Mouse (Mus musculus): ENCODE data around the gene Atp5h. TPM values are rescaled to one million over a fixed set of nuclear protein-coding genes. Genes with fewer than 3 reads are reported as not detected.

Atp5h gene
- polyA plus RNA-seq, 1 experiment from 2014 or later: 1,025 TPM

- H3K4me1 ChIP-seq (ENCODE audit: control insufficient read depth, insufficient read depth, low read length): peaks cover 42% of the 10 kb centered on the region
- peak overlapping the region; percentile 92 for H3K27ac ChIP-seq (ENCODE audit: low read length)
- peak overlapping the region; percentile 9; the same call in 1 of the 2 replicates for H3K4me2 ChIP-seq (ENCODE audit: low read depth, low read length)
- no peaks in the 10 kb centered on the region for H3K36me3 ChIP-seq (ENCODE audit: control insufficient read depth, insufficient read depth, low read length)
- no peaks in the 10 kb centered on the region for H3K27me3 ChIP-seq (replicated peaks; ENCODE audit: control insufficient read depth, insufficient read depth, low read length)
- 38% methylated on average over 3 of the region's 3 CpGs for WGBS
- H3K9me3 ChIP-seq (ENCODE audit: control insufficient read depth, low read length): no peaks in the 10 kb centered on the region
- H3K9ac ChIP-seq (ENCODE audit: low read depth, low read length): peak overlapping the region; percentile 50
- H3K4me3 ChIP-seq (ENCODE audit: low read length): no peak overlapping the region; the same call in 1 of the 2 replicates
- no peak for ATAC-seq
Measured at GRCm38 (mm10) chr11:115446906-115447305, 27.1 kb upstream of the Atp5h start.

DNA sequence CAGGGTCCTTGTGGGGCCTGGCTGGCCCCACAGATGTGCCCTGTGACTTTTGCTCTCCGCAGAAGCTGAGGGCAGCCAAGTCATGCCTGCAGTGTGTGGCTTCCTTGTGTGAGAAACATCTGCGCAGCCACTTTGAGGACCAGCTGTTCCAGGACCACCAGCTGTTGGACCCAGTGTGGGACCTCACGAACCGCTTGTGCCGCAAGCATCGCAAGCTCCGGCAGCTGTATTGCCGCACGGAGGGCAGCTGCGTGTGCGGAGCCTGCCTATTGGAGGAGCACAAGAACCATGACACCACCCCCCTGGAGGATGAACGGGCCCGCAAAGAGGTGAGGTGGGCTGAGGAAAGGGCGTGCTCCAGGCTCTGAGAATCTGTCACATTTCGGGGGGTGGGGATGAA, 21.7 kb upstream of the Atp5h start:
- H3K36me3 ChIP-seq (ENCODE audit: control insufficient read depth, insufficient read depth, low read length): no peaks in the 10 kb centered on the region
- no peaks in the 10 kb centered on the region for H3K9me3 ChIP-seq (ENCODE audit: control insufficient read depth, low read length)
- no peak overlapping the region for H3K4me2 ChIP-seq (ENCODE audit: low read depth, low read length)
- H3K4me3 ChIP-seq (ENCODE audit: low read length): no peak overlapping the region
- no peak for ATAC-seq
- no peak overlapping the region for H3K9ac ChIP-seq (ENCODE audit: low read depth, low read length)
- H3K4me1 ChIP-seq (ENCODE audit: control insufficient read depth, insufficient read depth, low read length): peaks cover 3% of the 10 kb centered on the region
- 50% methylated on average over 15 of the region's 15 CpGs for WGBS
- no peak overlapping the region for H3K27ac ChIP-seq (ENCODE audit: low read length)
- no peaks in the 10 kb centered on the region for H3K27me3 ChIP-seq (replicated peaks; ENCODE audit: control insufficient read depth, insufficient read depth, low read length)

- Histone ChIP-seq H3K4me1 (ENCODE audit: control insufficient read depth, insufficient read depth, low read length) (peaks cover 10% of the 10 kb centered on the region), H3K4me2 (ENCODE audit: low read depth, low read length) (no peak within 1 kb of the TSS), H3K36me3 (ENCODE audit: control insufficient read depth, insufficient read depth, low read length) (no peaks in the 10 kb centered on the region), H3K27me3 (replicated peaks; ENCODE audit: control insufficient read depth, insufficient read depth, low read length) (no peaks in the 10 kb centered on the region), H3K9ac (ENCODE audit: low read depth, low read length) (no peak within 1 kb of the TSS), H3K9me3 (ENCODE audit: control insufficient read depth, low read length) (no peaks in the 10 kb centered on the region), H3K4me3 (ENCODE audit: low read length) (no peak within 1 kb of the TSS), H3K27ac (ENCODE audit: low read length) (no peak within 1 kb of the TSS)
- no peak for ATAC-seq
- WGBS: 96% methylated on average over 9 of the region's 9 CpGs
Measured at GRCm38 (mm10) chr11:115439906-115440595, 20.3 kb upstream of the Atp5h start, which contains the start of gene Trim80. Gene Trim80 (plus strand): TSS chr11:115440545.

DNA sequence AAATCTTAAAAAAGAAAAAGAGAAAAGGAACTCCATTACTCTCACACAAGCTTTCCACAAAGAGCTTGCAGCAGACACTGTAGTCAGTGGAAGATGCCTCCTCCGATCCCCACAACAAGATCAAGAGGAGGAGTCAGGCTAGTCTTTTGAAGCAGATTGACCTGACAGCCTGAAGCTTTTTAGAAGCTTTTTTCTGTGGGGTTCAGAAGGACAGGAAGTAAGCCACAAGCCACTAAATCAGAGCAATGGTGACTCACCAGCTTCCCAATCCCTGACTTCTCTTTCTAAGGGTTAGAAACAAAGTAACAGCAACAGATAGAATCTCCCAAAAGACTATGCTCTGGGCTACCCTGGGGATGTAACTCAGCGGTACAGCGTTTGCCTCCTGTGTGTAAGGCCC, 19.6 kb upstream of the Atp5h start:
- H3K4me2 ChIP-seq (ENCODE audit: low read depth, low read length): no peak overlapping the region
- no peak overlapping the region for H3K27ac ChIP-seq (ENCODE audit: low read length)
- no peak overlapping the region for H3K9ac ChIP-seq (ENCODE audit: low read depth, low read length)
- peaks cover 10% of the 10 kb centered on the region for H3K4me1 ChIP-seq (ENCODE audit: control insufficient read depth, insufficient read depth, low read length)
- no peak for ATAC-seq
- H3K4me3 ChIP-seq (ENCODE audit: low read length): no peak overlapping the region
- no peaks in the 10 kb centered on the region for H3K27me3 ChIP-seq (replicated peaks; ENCODE audit: control insufficient read depth, insufficient read depth, low read length)
- 79% methylated on average over 3 of the region's 3 CpGs for WGBS
- H3K36me3 ChIP-seq (ENCODE audit: control insufficient read depth, insufficient read depth, low read length): no peaks in the 10 kb centered on the region
- H3K9me3 ChIP-seq (ENCODE audit: control insufficient read depth, low read length): no peaks in the 10 kb centered on the region

DNA sequence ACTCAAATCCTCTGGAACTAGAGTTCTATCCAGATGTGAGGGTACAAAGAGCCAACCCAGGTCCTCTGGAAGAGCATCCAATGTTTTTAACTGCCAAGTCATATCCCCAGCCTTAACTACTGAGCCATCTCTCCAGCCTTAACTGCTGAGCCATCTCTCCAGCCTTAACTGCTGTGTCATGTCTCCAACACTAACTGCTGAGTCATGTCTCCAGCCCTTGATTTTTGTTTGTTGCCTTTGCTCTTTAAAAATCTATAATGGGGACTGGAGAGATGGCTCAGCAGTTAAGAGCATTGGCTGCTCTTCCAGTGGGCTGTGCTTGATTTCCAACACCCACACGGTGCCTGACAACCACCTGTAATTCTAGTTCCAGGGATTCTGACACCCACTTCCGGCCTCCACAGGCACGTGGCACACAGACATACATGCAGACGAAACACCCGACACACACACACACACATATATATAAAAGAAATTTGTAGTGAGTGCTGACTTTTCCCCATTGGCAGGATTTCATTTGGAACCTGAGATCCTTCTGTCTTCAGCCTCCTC, 17.9 kb upstream of the Atp5h start:
- Histone ChIP-seq H3K9ac (ENCODE audit: low read depth, low read length) (no peak overlapping the region), H3K9me3 (ENCODE audit: control insufficient read depth, low read length) (no peaks in the 10 kb centered on the region), H3K36me3 (ENCODE audit: control insufficient read depth, insufficient read depth, low read length) (no peaks in the 10 kb centered on the region), H3K4me1 (ENCODE audit: control insufficient read depth, insufficient read depth, low read length) (peaks cover 15% of the 10 kb centered on the region), H3K27ac (ENCODE audit: low read length) (no peak overlapping the region), H3K27me3 (replicated peaks; ENCODE audit: control insufficient read depth, insufficient read depth, low read length) (no peaks in the 10 kb centered on the region), H3K4me3 (ENCODE audit: low read length) (no peak overlapping the region), H3K4me2 (ENCODE audit: low read depth, low read length) (no peak overlapping the region)
- WGBS: 80% methylated on average over 5 of the region's 5 CpGs
- ATAC-seq: no peak

DNA sequence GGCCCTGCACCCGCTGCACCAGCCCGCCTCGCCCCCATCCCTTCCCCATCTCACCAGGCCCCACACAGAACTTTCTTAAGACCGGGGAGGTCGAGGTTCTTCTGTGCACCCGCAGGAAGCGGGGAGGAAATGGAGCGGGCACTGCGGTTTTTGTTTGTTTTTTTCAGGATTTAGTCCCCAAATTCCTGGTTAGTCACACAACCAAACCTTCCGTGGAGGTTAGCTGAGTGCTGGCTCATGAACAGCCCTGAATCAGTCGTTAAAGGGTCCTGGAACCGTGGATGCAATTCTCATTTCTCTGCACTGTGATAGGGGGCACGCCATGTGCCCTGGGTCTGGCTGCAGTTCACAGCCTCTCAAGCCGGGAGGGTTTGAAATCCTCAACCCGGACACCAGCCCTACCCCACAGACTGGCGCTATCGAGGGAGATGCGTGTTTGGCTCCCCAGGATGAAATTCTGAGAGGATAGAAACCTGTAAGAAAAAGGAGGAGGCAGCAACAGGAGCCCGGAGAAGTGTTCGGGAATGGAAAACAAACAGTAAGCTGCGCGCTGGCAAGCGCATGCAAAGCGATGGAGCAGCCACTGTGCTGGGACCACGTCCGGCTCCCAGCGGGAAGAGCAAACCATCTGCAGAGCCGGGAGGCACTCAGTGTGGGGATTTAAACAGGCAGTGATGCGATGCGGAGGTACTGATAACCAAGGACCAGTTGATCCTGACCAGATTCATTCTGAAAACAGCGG, 16.0 kb upstream of the Atp5h start:
- WGBS: 5% methylated on average over 31 of the region's 31 CpGs
- H3K4me3 ChIP-seq (ENCODE audit: low read length): peak overlapping the region; percentile 38
- no peak for ATAC-seq

DNA sequence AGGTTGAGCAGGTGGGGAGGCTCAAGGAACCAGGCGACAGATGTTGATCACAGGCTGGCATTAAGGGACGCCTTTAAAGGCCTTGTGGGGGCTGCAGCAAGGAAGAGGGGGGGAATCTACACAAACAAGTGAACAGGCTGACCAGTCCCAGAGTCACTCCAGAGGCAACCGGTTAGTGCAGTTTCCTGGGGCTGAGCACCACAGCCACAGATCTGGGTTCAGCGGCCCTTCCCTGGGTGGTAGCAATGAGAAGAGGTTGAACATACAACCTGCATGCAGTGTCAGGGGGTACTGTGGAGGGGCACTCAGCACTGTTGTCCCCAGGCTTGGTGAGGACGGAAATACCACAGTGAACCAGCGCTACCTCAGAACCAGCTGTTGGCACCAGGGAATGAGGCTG, 13.6 kb upstream of the Atp5h start:
- Histone ChIP-seq H3K9ac (ENCODE audit: low read depth, low read length) (0 out of 2 replicates have a peak overlapping the region, but pooled peaks have one; percentile 33), H3K27me3 (replicated peaks; ENCODE audit: control insufficient read depth, insufficient read depth, low read length) (no peaks in the 10 kb centered on the region), H3K27ac (ENCODE audit: low read length) (peak overlapping the region; percentile 45)

More for the DNA sequence above, 16.0 kb upstream of the Atp5h start:
- no peak overlapping the region for H3K27ac ChIP-seq (ENCODE audit: low read length)
- peak overlapping the region; percentile 61 for H3K4me2 ChIP-seq (ENCODE audit: low read depth, low read length)
- H3K9ac ChIP-seq (ENCODE audit: low read depth, low read length): peak overlapping the region; percentile 60
- H3K9me3 ChIP-seq (ENCODE audit: control insufficient read depth, low read length): no peaks in the 10 kb centered on the region
- peaks cover 15% of the 10 kb centered on the region for H3K4me1 ChIP-seq (ENCODE audit: control insufficient read depth, insufficient read depth, low read length)
- H3K36me3 ChIP-seq (ENCODE audit: control insufficient read depth, insufficient read depth, low read length): no peaks in the 10 kb centered on the region
- no peaks in the 10 kb centered on the region for H3K27me3 ChIP-seq (replicated peaks; ENCODE audit: control insufficient read depth, insufficient read depth, low read length)

GRCm38 (mm10) chr11:115432814-115433213, 13.1 kb upstream of the Atp5h start:
- ATAC-seq: peak; percentile 63
- Histone ChIP-seq H3K9ac (ENCODE audit: low read depth, low read length) (no peak overlapping the region), H3K27ac (ENCODE audit: low read length) (peak overlapping the region; percentile 45)

More for the DNA sequence above, 13.6 kb upstream of the Atp5h start:
- no peak overlapping the region for H3K4me3 ChIP-seq (ENCODE audit: low read length)
- ATAC-seq: no peak
- peaks cover 15% of the 10 kb centered on the region for H3K4me1 ChIP-seq (ENCODE audit: control insufficient read depth, insufficient read depth, low read length)
- no peaks in the 10 kb centered on the region for H3K9me3 ChIP-seq (ENCODE audit: control insufficient read depth, low read length)
- H3K4me2 ChIP-seq (ENCODE audit: low read depth, low read length): no peak overlapping the region
- H3K36me3 ChIP-seq (ENCODE audit: control insufficient read depth, insufficient read depth, low read length): peaks cover 12% of the 10 kb centered on the region
- 83% methylated on average over 6 of the region's 6 CpGs for WGBS

DNA sequence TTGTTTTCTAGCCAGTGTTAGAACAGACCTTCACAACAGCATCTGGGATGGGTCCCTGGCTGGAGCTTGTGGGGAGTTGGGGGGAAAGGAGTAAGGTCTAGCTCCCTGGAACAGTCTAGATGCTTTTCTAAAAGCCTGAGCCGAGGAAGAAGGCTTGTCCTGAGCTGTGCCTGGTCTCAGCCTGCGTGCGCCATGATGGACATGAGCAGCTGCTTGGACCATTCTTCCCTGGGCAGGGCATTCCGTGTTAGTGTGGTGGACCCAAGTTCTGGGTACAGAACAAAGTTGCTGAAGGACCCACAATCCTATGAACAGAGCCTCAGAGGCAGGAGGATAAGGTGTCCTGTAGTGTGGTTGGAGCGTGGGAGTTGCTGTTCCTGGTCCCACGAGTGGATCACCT, 10.8 kb upstream of the Atp5h start:
- Histone ChIP-seq H3K4me1 (ENCODE audit: control insufficient read depth, insufficient read depth, low read length) (peaks cover 11% of the 10 kb centered on the region), H3K9me3 (ENCODE audit: control insufficient read depth, low read length) (no peaks in the 10 kb centered on the region), H3K4me2 (ENCODE audit: low read depth, low read length) (no peak overlapping the region), H3K27ac (ENCODE audit: low read length) (no peak overlapping the region), H3K27me3 (replicated peaks; ENCODE audit: control insufficient read depth, insufficient read depth, low read length) (no peaks in the 10 kb centered on the region), H3K36me3 (ENCODE audit: control insufficient read depth, insufficient read depth, low read length) (peaks cover 12% of the 10 kb centered on the region), H3K4me3 (ENCODE audit: low read length) (no peak overlapping the region), H3K9ac (ENCODE audit: low read depth, low read length) (no peak overlapping the region)
- ATAC-seq: no peak
- 93% methylated on average over 6 of the region's 6 CpGs for WGBS

More at GRCm38 (mm10) chr11:115432814-115433213, 13.1 kb upstream of the Atp5h start:
- H3K4me2 ChIP-seq (ENCODE audit: low read depth, low read length): no peak overlapping the region
- no peaks in the 10 kb centered on the region for H3K27me3 ChIP-seq (replicated peaks; ENCODE audit: control insufficient read depth, insufficient read depth, low read length)
- H3K36me3 ChIP-seq (ENCODE audit: control insufficient read depth, insufficient read depth, low read length): peaks cover 12% of the 10 kb centered on the region
- no peak overlapping the region for H3K4me3 ChIP-seq (ENCODE audit: low read length)
- no peaks in the 10 kb centered on the region for H3K9me3 ChIP-seq (ENCODE audit: control insufficient read depth, low read length)
- H3K4me1 ChIP-seq (ENCODE audit: control insufficient read depth, insufficient read depth, low read length): peaks cover 18% of the 10 kb centered on the region
- 58% methylated on average over 4 of the region's 4 CpGs for WGBS
